Mouse (Mus musculus): Measurements from ENCODE around the gene Surf1. TPM values are rescaled to one million over a fixed set of nuclear protein-coding genes. Genes with fewer than 3 reads are reported as not detected.

Surf1 gene
- polyA plus RNA-seq, 1 experiment, result 91.1 TPM

DNA sequence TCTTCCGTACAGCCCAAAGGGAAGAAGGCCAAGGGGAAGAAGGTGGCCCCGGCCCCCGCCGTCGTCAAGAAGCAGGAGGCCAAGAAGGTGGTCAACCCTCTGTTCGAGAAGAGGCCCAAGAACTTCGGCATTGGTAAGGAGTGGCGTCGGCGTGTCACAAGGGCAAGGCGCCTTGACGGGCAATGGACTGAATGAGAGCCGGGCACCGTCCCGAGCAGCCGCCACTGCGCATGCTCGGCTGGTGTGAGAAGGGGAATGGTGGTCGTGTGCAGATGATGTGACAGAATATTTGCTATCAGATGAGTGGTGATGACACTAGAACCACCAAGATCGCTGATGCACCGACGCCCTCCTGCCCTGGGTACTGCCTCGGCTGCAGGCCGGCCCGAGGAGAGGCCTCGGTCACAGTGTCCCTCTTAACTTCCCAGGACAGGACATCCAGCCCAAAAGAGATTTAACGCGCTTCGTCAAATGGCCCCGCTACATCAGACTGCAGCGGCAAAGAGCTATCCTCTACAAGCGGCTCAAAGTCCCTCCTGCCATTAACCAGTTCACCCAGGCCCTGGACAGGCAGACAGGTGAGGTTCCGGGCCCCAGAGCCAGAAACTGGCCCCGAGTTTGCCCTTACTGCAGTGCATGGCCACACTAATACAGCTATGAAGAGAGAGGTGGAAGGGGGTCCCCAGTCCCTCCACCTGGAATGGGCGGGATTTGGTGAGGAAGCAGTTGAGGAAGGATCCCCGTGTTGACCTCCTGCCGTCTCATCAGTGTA, 5.2 kb downstream of the Surf1 start:
- TF ChIP-seq CTCF (IDR thresholded peaks at IDR 0.05; ENCODE audit: low read depth, low read length), result no peak
- TF ChIP-seq POLR2A (IDR thresholded peaks at IDR 0.05; ENCODE audit: borderline replicate concordance, low read depth, low read length), result no peak
- H3K4me1 ChIP-seq (ENCODE audit: control insufficient read depth, insufficient read depth, low read length), result peaks cover 17% of the 10 kb centered on the region
- peak overlapping the region; percentile 83 for H3K4me3 ChIP-seq (ENCODE audit: insufficient read depth, low read length)
- peak overlapping the region; percentile 80 for H3K27ac ChIP-seq (ENCODE audit: insufficient read depth, low read depth, low read length)

DNA sequence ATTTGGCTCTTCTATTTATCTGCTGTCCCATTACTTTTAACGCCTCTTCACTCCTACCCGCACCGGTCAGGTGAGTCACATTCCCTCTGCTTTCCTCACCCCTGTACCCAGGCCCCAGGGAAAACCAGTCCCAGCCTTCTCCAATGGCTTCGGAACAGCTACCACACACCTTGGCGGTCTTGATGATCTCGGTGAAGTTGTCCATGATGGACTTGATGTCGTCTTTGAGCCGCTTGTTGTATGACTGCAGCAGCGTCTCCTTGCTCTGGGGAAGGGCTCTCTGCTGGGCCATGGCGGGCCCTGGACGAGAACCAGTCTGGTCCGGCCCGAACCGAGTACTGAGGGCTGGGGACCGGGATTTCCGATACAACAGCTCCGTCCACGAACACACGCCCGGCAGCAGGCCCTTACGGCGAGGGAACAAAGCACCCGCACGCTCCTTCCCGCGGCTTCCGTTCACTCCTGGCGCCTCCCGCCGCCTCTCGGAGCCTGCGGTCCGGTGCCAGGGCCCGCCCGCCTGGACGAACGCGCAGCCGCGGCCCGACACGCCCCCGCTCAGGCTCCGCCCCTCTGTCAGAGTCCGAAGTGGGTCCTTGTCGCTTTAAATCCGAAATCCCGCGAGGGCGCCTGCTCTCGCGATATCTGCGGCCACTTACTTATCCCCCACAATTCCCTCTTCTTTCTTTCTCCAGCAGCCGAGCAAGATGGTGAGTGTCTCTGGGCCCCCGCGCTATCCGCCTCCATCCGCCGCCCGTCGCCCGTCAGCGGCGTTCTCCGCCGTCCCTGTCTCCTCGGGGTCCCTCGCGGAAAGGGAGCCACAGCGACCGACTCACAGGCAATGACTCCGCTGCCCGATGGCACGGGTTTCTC, 6.0 kb downstream of the Surf1 start, which contains the start of the genes Med22 and Rpl7a:
Gene Med22 (minus strand): TSS at position 554 of the 870 bp plus-strand sequence.
Gene Rpl7a (plus strand): TSS at position 641 of the 870 bp plus-strand sequence.
- peaks cover 17% of the 10 kb centered on the region for H3K4me1 ChIP-seq (ENCODE audit: control insufficient read depth, insufficient read depth, low read length)
- TF ChIP-seq CTCF (IDR thresholded peaks at IDR 0.05; ENCODE audit: low read depth, low read length) (no peak), POLR2A (IDR thresholded peaks at IDR 0.05; ENCODE audit: borderline replicate concordance, low read depth, low read length) (peak; percentile 73; the same call in 1 of the 2 replicates)
- peak within 1 kb of the TSS; percentile 80 for H3K27ac ChIP-seq (ENCODE audit: insufficient read depth, low read depth, low read length)
- peak within 1 kb of the TSS; percentile 90 for H3K4me3 ChIP-seq (ENCODE audit: insufficient read depth, low read length)

DNA sequence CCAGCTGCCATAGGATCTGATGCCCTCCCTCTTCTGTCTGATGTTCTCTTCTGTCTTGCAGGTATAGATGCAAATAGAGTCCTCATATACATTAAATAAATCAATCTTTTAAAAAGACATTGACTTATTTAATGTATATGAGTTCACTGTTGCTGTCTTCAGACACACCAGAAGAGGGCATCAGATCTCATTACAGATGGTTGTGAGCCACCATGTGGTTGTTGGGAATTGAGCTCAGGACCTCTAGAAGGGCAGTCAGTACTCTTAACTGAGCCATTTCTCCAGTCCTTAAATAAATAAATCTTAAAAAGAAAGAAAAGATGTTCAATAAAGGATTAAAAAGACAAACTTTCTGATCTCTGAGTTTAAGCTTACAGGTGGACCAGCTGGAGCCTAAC, 6.9 kb downstream of the Surf1 start:
- TF ChIP-seq CTCF (IDR thresholded peaks at IDR 0.05; ENCODE audit: low read depth, low read length) (no peak), POLR2A (IDR thresholded peaks at IDR 0.05; ENCODE audit: borderline replicate concordance, low read depth, low read length) (no peak)
- H3K4me1 ChIP-seq (ENCODE audit: control insufficient read depth, insufficient read depth, low read length), result peaks cover 14% of the 10 kb centered on the region
- H3K4me3 ChIP-seq (ENCODE audit: insufficient read depth, low read length), result peak overlapping the region; percentile 90
- peak overlapping the region; percentile 49 for H3K27ac ChIP-seq (ENCODE audit: insufficient read depth, low read depth, low read length)

DNA sequence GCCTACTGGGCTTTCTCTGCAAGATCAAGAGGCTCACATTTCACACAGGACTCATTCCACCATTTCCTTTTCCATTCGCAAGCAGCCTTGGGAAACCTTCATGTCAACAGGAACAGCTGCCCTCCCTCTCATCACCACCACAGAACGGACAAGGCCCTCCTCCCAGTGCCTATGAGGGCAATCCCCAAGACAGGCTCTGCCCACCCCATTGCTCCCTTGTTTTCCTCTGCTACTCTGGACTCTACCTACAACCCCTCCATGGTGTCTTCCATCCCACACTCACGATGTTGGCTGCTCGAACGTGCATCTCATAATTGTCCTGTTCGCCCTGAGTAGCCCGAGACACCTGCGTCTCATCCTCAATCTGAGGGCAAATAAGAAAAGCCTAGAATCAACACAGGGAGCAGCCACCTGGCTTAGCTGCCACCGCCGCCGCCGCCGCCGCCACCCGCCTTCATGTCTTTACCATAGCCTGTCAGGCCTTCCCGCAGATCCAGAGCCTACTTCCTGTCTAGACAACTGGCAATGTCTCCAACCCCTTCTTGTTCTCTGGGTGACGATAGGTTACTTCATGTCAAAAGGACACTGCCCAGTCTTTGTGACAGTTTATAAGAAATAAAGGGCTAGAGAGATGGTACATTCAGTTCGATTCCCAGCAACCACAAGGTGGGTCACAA, 7.5 kb downstream of the Surf1 start:
- H3K27ac ChIP-seq (ENCODE audit: insufficient read depth, low read depth, low read length), result no peak overlapping the region

DNA sequence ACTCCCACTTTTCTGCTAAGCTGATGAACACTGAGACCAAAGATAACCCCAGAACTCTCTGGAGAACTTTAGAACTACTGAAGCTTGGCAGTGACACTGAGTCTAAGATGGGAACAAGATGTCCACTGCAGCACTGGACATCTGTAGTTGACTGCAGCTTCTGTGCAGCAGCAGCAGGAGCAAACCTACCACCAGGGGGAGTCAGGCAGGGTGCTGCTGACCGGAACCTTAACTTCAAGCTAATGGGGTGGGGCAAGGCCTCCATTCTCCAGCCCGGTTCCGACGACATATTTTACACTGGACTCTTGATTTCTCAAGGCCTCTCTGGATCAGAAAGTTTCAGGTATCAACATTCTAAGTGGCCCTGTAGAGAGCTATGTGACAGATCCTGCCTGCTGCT, 9.2 kb downstream of the Surf1 start:
- Histone ChIP-seq H3K4me3 (ENCODE audit: insufficient read depth, low read length) (no peak overlapping the region), H3K4me1 (ENCODE audit: control insufficient read depth, insufficient read depth, low read length) (peaks cover 14% of the 10 kb centered on the region), H3K27ac (ENCODE audit: insufficient read depth, low read depth, low read length) (no peak overlapping the region)
- TF ChIP-seq POLR2A (IDR thresholded peaks at IDR 0.05; ENCODE audit: borderline replicate concordance, low read depth, low read length) (no peak), CTCF (IDR thresholded peaks at IDR 0.05; ENCODE audit: low read depth, low read length) (peak; percentile 76)

More for the DNA sequence above, 7.5 kb downstream of the Surf1 start:
- Histone ChIP-seq H3K4me3 (ENCODE audit: insufficient read depth, low read length) (peak overlapping the region; percentile 90), H3K4me1 (ENCODE audit: control insufficient read depth, insufficient read depth, low read length) (peaks cover 14% of the 10 kb centered on the region)
- TF ChIP-seq POLR2A (IDR thresholded peaks at IDR 0.05; ENCODE audit: borderline replicate concordance, low read depth, low read length) (no peak), CTCF (IDR thresholded peaks at IDR 0.05; ENCODE audit: low read depth, low read length) (no peak)

DNA sequence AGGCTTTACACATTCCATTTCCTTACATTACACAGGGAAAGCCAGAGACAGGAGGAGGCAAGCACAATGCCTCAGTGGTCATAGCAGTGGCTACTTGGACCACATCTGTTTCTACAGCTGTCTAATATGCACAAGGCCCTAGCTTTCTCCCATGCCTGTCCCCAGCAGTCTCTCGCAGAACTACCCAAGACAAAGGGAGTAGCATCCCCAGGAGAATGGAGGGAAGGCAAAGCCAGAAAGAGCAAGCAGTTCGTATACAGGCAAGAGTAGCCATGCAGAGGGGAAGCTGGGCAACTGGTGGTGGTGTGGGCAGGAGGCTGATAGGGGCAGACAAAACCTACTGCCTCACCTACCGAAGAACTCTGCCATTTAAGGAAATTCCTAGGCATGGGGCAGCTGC, 9.9 kb downstream of the Surf1 start:
- no peak for TF ChIP-seq POLR2A (IDR thresholded peaks at IDR 0.05; ENCODE audit: borderline replicate concordance, low read depth, low read length)
- TF ChIP-seq CTCF (IDR thresholded peaks at IDR 0.05; ENCODE audit: low read depth, low read length), result no peak
- H3K4me1 ChIP-seq (ENCODE audit: control insufficient read depth, insufficient read depth, low read length), result peaks cover 14% of the 10 kb centered on the region
- H3K27ac ChIP-seq (ENCODE audit: insufficient read depth, low read depth, low read length), result no peak overlapping the region

DNA sequence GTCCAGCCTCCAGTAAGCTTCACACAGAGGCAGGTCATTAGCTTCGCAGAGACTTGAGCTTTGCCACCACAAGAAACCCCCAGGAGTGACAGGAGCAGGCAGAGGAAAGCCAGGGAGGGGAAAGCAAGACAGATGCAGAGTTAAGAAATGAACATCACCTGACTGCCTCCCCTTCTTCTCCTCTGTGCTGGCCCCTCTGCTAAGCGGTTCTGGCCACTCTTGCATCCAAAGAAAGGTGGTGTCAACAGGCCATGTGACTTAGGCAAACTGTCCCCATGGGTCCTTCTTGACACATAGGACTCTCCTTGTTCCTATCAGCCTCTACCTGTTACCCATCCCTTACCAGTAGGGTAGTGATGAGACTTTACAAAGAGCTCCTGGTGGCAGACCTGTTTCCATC, 10.4 kb downstream of the Surf1 start:
- Histone ChIP-seq H3K4me3 (ENCODE audit: insufficient read depth, low read length) (no peak overlapping the region), H3K4me1 (ENCODE audit: control insufficient read depth, insufficient read depth, low read length) (peaks cover 18% of the 10 kb centered on the region), H3K27ac (ENCODE audit: insufficient read depth, low read depth, low read length) (no peak overlapping the region)
- TF ChIP-seq CTCF (IDR thresholded peaks at IDR 0.05; ENCODE audit: low read depth, low read length) (no peak), POLR2A (IDR thresholded peaks at IDR 0.05; ENCODE audit: borderline replicate concordance, low read depth, low read length) (no peak)

More for the DNA sequence above, 9.9 kb downstream of the Surf1 start:
- no peak overlapping the region for H3K4me3 ChIP-seq (ENCODE audit: insufficient read depth, low read length)

DNA sequence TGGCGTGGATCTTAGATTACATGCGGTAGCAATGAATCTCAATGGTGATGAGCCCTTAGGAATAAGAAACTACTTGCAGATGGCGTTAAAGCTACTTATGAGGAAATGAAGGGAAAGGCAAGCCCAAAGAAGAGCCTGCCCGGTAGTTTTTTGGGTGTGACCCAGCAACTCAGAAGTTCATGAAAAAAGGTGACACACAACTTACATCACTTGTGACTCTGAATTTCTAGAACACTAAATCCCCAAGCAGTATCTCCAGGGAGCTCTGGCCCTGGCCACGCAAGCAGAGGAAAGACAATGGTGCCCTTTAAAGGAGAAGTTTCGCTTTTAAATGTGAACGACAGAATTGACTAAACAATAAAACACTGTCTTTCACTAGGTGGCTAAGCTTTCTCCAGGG, 13.0 kb downstream of the Surf1 start:
- H3K4me3 ChIP-seq (ENCODE audit: insufficient read depth, low read length), result peak overlapping the region; percentile 98
- peak overlapping the region; percentile 58 for H3K27ac ChIP-seq (ENCODE audit: insufficient read depth, low read depth, low read length)
- TF ChIP-seq POLR2A (IDR thresholded peaks at IDR 0.05; ENCODE audit: borderline replicate concordance, low read depth, low read length), result no peak
- TF ChIP-seq CTCF (IDR thresholded peaks at IDR 0.05; ENCODE audit: low read depth, low read length), result no peak
- peaks cover 13% of the 10 kb centered on the region for H3K4me1 ChIP-seq (ENCODE audit: control insufficient read depth, insufficient read depth, low read length)

DNA sequence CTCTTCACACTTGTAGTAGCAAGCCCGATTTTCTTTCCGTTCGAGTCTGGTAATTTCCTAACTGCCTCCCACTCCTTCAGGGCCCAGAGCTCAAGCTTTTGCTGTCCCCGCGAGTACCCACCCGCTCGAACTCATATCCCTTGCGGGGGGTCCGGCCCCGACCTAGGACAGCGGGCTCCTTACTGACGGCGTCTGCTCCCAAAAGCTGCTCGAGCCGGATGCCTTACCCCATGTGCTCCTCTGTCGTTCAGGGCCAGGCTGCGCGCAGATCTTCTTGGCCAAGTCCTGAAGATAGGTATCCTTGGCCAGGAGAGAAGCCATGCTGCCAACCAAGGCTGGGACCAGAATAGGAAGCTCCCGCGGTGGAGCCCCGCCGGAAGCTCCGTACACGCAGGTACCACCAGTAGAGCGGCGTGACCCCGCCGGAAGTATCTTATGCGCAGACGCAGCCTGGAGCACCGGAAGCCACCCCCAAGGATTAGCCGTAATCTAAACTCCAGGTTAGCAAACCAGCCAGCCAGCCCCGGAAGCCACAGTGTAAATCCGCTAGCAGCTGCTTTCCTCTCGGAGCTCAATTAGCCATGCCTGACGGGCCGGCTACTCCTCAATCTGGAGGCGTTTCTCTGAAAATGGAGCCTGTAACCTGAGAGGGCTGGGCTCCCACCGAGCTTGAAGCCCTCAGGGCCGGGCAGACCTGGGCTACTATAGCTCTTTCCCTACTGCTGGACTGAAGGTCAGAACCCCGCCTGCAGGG, 13.7 kb downstream of the Surf1 start, which contains the start of gene Surf6:
Gene Surf6 (minus strand): TSS at position 413 of the 754 bp plus-strand sequence.
- H3K4me3 ChIP-seq (ENCODE audit: insufficient read depth, low read length), result peak within 1 kb of the TSS; percentile 98
- H3K4me1 ChIP-seq (ENCODE audit: control insufficient read depth, insufficient read depth, low read length), result peaks cover 12% of the 10 kb centered on the region
- H3K27ac ChIP-seq (ENCODE audit: insufficient read depth, low read depth, low read length), result peak within 1 kb of the TSS; percentile 66
- TF ChIP-seq CTCF (IDR thresholded peaks at IDR 0.05; ENCODE audit: low read depth, low read length) (no peak), POLR2A (IDR thresholded peaks at IDR 0.05; ENCODE audit: borderline replicate concordance, low read depth, low read length) (no peak)
